Mouse (Mus musculus) CH12.LX (cell line): Measurements from ENCODE around the gene Rhot1.

Experiments used
- KAT2A ChIP-seq: IDR thresholded peaks from 2 replicates; pipeline ENCODE4 v1.6.1; 2012; ENCODE audit warnings: low read length, improper control_type of control experiment, inconsistent platforms; ENCODE audit not compliant: insufficient replicate concordance
- RAD21 ChIP-seq: IDR thresholded peaks from 2 replicates; pipeline ENCODE4 v1.6.1; 2011; ENCODE audit warnings: low read depth, mild to moderate bottlenecking, low read length, improper control_type of control experiment, moderate library complexity

- TF ChIP-seq KAT2A (no peak), RAD21 (no peak)
Observed at GRCm38 (mm10) chr11:80283786-80284185, 75.0 kb downstream of the Rhot1 start.
